Mouse (Mus musculus) MEL (cell line): ENCODE measurements at regions not wholly inside any gene's neighbourhood (a gene's known extent, or its start where the extent isn't known, plus 50 kb on each side); places are given as distances from the start of the nearest gene placed in this dataset.

Source experiments
- DNase-seq: peaks from one replicate; pipeline ENCODE4 v3.0.0; 2011; ENCODE audit warnings: low read depth, low spot score
- H3K27ac ChIP-seq: 2 replicates; pipeline ENCODE4 v1.5.1; 2012; ENCODE audit warnings: low read depth, mild to moderate bottlenecking, control low read depth, low read length, moderate library complexity; ENCODE audit not compliant: control insufficient read depth
- H3K27me3 ChIP-seq, 2 experiments: fragments of 150-350 bp in 1 of 2; sonication (generic) in 1 of 2; 2 replicates each; pipeline ENCODE4 v1.6.1; 2012; ENCODE audit warnings: low read length in 2 of 2, mild to moderate bottlenecking in 2 of 2, improper control_type of control experiment in 1 of 2, moderate library complexity in 1 of 2; ENCODE audit not compliant: insufficient read depth in 2 of 2, control insufficient read depth in 1 of 2
- H3K36me3 ChIP-seq, 2 experiments: 2 replicates each; pipeline ENCODE4 v1.6.1; 2012 to 2014; ENCODE audit warnings: low read length in 2 of 2, improper control_type of control experiment in 1 of 2, inconsistent platforms in 1 of 2, mild to moderate bottlenecking in 1 of 2; ENCODE audit not compliant: insufficient read depth in 2 of 2, control insufficient read depth in 1 of 2
- H3K4me1 ChIP-seq, 2 experiments: fragments of 150-350 bp in 1 of 2; sonication (generic) in 1 of 2; 2 replicates each; pipeline ENCODE4 v1.6.1; 2012; ENCODE audit warnings: low read length in 2 of 2, improper control_type of control experiment in 1 of 2, mild to moderate bottlenecking in 1 of 2; ENCODE audit not compliant: insufficient read depth in 2 of 2, control insufficient read depth in 1 of 2
- H3K4me3 ChIP-seq, 2 experiments: fragments of 150-350 bp in 1 of 2; sonication (generic) in 1 of 2; 2 replicates each; pipeline ENCODE4 v1.5.1; 2012; ENCODE audit warnings: low read depth in 2 of 2, low read length in 2 of 2, mild to moderate bottlenecking in 2 of 2, moderate library complexity in 2 of 2, control low read depth in 1 of 2, improper control_type of control experiment in 1 of 2; ENCODE audit not compliant: control insufficient read depth in 1 of 2, insufficient read depth in 1 of 2
- H3K79me2 ChIP-seq: 2 replicates; pipeline ENCODE4 v1.6.1; 2012; ENCODE audit warnings: mild to moderate bottlenecking, low read length, moderate library complexity; ENCODE audit not compliant: control insufficient read depth, poor library complexity, insufficient read depth
- H3K9ac ChIP-seq: 2 replicates; pipeline ENCODE4 v1.6.1; 2012; ENCODE audit warnings: low read depth, mild to moderate bottlenecking, control low read depth, low read length, moderate library complexity; ENCODE audit not compliant: control insufficient read depth, poor library complexity, severe bottlenecking
- H3K9me3 ChIP-seq: fragments of 150-350 bp; sonication (generic); replicated peaks from 2 replicates; pipeline ENCODE4 v1.6.1; 2012; ENCODE audit warnings: mild to moderate bottlenecking, low read length, improper control_type of control experiment, moderate library complexity; ENCODE audit not compliant: insufficient read depth
- BHLHE40 ChIP-seq: IDR thresholded peaks from 2 replicates; pipeline ENCODE4 v1.6.1; 2012; ENCODE audit warnings: low read depth, mild to moderate bottlenecking, inconsistent platforms, low read length, improper control_type of control experiment, borderline replicate concordance
- CHD1 ChIP-seq: IDR thresholded peaks from 2 replicates; pipeline ENCODE4 v1.6.1; 2012; ENCODE audit warnings: low read depth, mild to moderate bottlenecking, inconsistent platforms, low read length, improper control_type of control experiment
- ETS1 ChIP-seq: IDR thresholded peaks from 2 replicates; pipeline ENCODE4 v1.6.1; 2012; ENCODE audit warnings: low read depth, mild to moderate bottlenecking, inconsistent platforms, low read length, improper control_type of control experiment, moderate library complexity
- HCFC1 ChIP-seq: IDR thresholded peaks from 2 replicates; pipeline ENCODE4 v1.6.1; 2012; ENCODE audit warnings: low read depth, mild to moderate bottlenecking, inconsistent platforms, low read length, improper control_type of control experiment, moderate library complexity
- JUND ChIP-seq: IDR thresholded peaks from 2 replicates; pipeline ENCODE4 v1.6.1; 2011; ENCODE audit warnings: low read depth, mild to moderate bottlenecking, improper control_type of control experiment, low read length
- MAFK ChIP-seq: IDR thresholded peaks from 2 replicates; pipeline ENCODE4 v1.6.1; 2011; ENCODE audit warnings: low read depth, mild to moderate bottlenecking, low read length, improper control_type of control experiment, borderline replicate concordance
- MXI1 ChIP-seq: IDR thresholded peaks from 2 replicates; pipeline ENCODE4 v1.6.1; 2011; ENCODE audit warnings: mild to moderate bottlenecking, low read depth, low read length, improper control_type of control experiment
- MYC ChIP-seq: IDR thresholded peaks from 2 replicates; pipeline ENCODE4 v1.6.1; 2011; ENCODE audit warnings: low read depth, mild to moderate bottlenecking, low read length, improper control_type of control experiment, moderate library complexity
- NRF1 ChIP-seq: IDR thresholded peaks from 2 replicates; pipeline ENCODE4 v1.6.1; 2014; ENCODE audit warnings: low read depth, mild to moderate bottlenecking, inconsistent platforms, low read length, improper control_type of control experiment, moderate library complexity; ENCODE audit not compliant: poor library complexity, insufficient read depth, severe bottlenecking
- POLR2AphosphoS2 ChIP-seq: IDR thresholded peaks from 2 replicates; pipeline ENCODE4 v1.6.1; 2011; ENCODE audit warnings: low read length, improper control_type of control experiment
- POLR2AphosphoS5 ChIP-seq: IDR thresholded peaks from 2 replicates; pipeline ENCODE4 v1.6.1; 2012; ENCODE audit warnings: low read depth, borderline replicate concordance, mild to moderate bottlenecking, inconsistent platforms, low read length, moderate library complexity, mixed read lengths
- RAD21 ChIP-seq: IDR thresholded peaks from 2 replicates; pipeline ENCODE4 v1.6.1; 2011; ENCODE audit warnings: mild to moderate bottlenecking, low read depth, low read length, improper control_type of control experiment
- RCOR1 ChIP-seq: IDR thresholded peaks from 2 replicates; pipeline ENCODE4 v1.6.1; 2012; ENCODE audit warnings: low read depth, mild to moderate bottlenecking, inconsistent platforms, low read length, improper control_type of control experiment
- SMC3 ChIP-seq: IDR thresholded peaks from 2 replicates; pipeline ENCODE4 v1.6.1; 2011; ENCODE audit warnings: low read depth, low read length, improper control_type of control experiment
- TCF12 ChIP-seq: IDR thresholded peaks from 2 replicates; pipeline ENCODE4 v1.6.1; 2014; ENCODE audit warnings: low read depth, mild to moderate bottlenecking, inconsistent platforms, low read length, improper control_type of control experiment, moderate library complexity
- USF1 ChIP-seq: IDR thresholded peaks from 2 replicates; pipeline ENCODE4 v1.6.1; 2014; ENCODE audit warnings: low read depth, mild to moderate bottlenecking, inconsistent platforms, low read length, improper control_type of control experiment, moderate library complexity
- ZC3H11A ChIP-seq: IDR thresholded peaks from 2 replicates; pipeline ENCODE4 v1.6.1; 2012; ENCODE audit warnings: low read depth, mild to moderate bottlenecking, inconsistent platforms, low read length, improper control_type of control experiment
- ZNF384 ChIP-seq: IDR thresholded peaks from 2 replicates; pipeline ENCODE4 v1.6.1; 2012; ENCODE audit warnings: low read depth, mild to moderate bottlenecking, inconsistent platforms, low read length, improper control_type of control experiment

DNA sequence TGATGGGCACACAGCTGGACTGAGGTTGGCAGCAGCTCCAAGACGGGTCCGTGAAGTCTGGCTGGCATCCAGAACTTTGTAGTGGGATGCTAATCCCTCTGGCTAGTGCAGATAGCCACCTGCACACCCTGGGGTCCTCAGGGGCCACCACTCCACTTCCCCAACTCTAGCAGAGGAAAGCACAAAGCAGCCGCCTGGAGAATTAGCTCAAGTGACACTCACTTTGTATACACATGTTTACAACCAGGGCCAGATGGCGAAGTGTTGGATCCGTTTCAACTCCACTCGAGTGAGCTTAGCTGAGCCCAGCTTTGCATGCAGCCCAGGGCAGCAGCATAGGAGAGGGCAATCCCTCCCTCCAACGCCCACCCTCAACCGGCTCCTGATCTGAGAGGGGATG, 200.5 kb upstream of the Rpl38 start:
- no peaks in the 10 kb centered on the region for H3K9me3 ChIP-seq
- H3K27me3 ChIP-seq, result no peaks in the 10 kb centered on the region
- H3K4me1 ChIP-seq, result no peaks in the 10 kb centered on the region
- no peaks in the 10 kb centered on the region for H3K36me3 ChIP-seq
- no peak for DNase-seq
- H3K9ac ChIP-seq, result no peak overlapping the region
- H3K79me2 ChIP-seq, result no peaks in the 10 kb centered on the region
- no peak for TF ChIP-seq POLR2AphosphoS5
- no peak for TF ChIP-seq RCOR1
- no peak for TF ChIP-seq SMC3
- no peak for TF ChIP-seq NRF1
- TF ChIP-seq MAFK, result no peak
- no peak for TF ChIP-seq POLR2AphosphoS2
- TF ChIP-seq HCFC1, result no peak
- TF ChIP-seq ZNF384, result no peak
- H3K27ac ChIP-seq, result no peak overlapping the region
- H3K4me3 ChIP-seq, result no peak overlapping the region

DNA sequence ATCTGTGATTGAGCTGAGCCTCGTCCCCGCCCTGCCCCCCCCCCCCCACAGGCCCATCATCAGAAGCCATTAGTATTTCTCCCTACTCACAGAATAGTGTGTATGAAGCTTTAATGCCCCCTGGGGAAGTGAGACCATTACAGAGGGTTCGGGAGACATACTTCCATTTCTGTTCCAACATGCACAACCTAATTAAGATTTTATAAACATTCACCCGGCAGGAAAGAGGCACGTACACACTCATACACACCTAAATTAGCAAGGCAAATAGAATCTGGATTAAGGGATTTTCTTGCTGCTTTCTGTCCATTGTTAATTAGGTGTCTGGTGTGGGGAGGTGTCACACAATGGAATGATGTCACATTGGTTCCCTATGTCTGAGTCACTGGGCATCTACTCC, 202.8 kb upstream of the Rpl38 start:
- Histone ChIP-seq H3K9ac (no peak overlapping the region), H3K4me3 (no peak overlapping the region), H3K4me1 (no peaks in the 10 kb centered on the region), H3K36me3 (no peaks in the 10 kb centered on the region), H3K27ac (no peak overlapping the region), H3K27me3 (no peaks in the 10 kb centered on the region), H3K79me2 (no peaks in the 10 kb centered on the region), H3K9me3 (no peaks in the 10 kb centered on the region)
- DNase-seq, result no peak
- TF ChIP-seq BHLHE40, result no peak
- TF ChIP-seq JUND, result no peak
- no peak for TF ChIP-seq MXI1
- no peak for TF ChIP-seq ZC3H11A
- no peak for TF ChIP-seq ZNF384
- TF ChIP-seq USF1, result no peak
- TF ChIP-seq RAD21, result no peak
- TF ChIP-seq TCF12, result no peak
- TF ChIP-seq MYC, result no peak
- TF ChIP-seq SMC3, result no peak
- no peak for TF ChIP-seq CHD1
- no peak for TF ChIP-seq ETS1
- no peak for TF ChIP-seq POLR2AphosphoS5
